ENCODE assay signal across 8 mouse cellular contexts in the genomic region with DNA sequence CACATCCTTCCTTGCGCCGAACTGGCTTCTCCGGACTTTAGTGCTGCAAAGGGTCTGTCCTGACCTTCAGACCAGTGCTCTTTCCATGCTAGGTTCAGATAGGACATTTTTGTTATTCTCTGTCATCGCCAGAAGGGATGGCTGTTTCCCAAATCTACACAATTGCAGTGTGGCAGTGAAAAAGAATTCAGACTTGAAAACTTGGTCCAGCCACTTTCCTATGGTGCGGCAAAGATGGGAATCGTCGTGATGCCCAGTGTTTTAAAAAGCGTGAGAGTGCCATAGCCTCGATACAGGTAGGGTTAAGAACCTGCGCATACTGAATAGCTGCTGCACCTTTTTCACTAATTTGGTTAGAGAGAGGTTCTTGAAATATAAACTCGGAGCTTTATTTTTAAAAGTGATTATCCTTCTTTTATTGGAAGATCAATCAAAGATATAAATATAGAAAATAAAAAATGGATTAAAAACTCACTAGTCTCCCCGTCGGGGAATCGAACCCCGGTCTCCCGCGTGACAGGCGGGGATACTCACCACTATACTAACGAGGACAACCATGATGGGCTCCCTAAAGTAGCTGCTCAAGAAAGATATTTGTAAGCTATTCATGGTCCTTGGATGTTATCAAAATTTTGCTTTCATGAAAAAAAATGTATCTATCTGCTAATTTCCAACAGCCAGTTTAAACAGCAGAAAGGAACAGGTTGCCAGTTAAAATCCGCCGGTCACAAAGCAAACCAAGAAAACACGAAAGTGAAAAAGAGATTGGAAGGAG. TPM values are rescaled to one million over a fixed set of nuclear protein-coding genes. Genes with fewer than 3 reads are reported as not detected.
DNase-seq lines count a peak whose midpoint lies in the region; ATAC-seq and TF ChIP-seq lines count a peak whose summit lies in the region.

No protein-coding gene starts in this region.

- WGBS in embryonic facial prominence, embryonic 12.5 days, result 3% methylated on average over 22 of the region's 22 CpGs
- 7% methylated on average over 22 of the region's 22 CpGs for whole genome bisulfite sequencing in heart, adult 2 months
- WGBS in kidney, adult 2 months, result 10% methylated on average over 22 of the region's 22 CpGs
- WGBS in limb, embryonic 11.5 days, result 4% methylated on average over 22 of the region's 22 CpGs
- 3% methylated on average over 22 of the region's 22 CpGs for WGBS in midbrain, embryonic 13.5 days

- peak overlapping the region; percentile 58 for H3K4me2 ChIP-seq in embryonic facial prominence, embryonic 12.5 days (replicated peaks)
- H3K4me2 ChIP-seq in limb, embryonic 11.5 days (ENCODE audit: low read depth, severe bottlenecking), result peak overlapping the region; percentile 45
- H3K4me2 ChIP-seq in midbrain, embryonic 13.5 days (replicated peaks), result peak overlapping the region; percentile 54

- DNase-seq in 3134 (ENCODE audit: extremely low read depth, insufficient read length, low spot score), result peak; percentile 73
- peak; percentile 51 for DNase-seq in adrenal gland, adult 8-10 months
- peak; percentile 66 to 82 for DNase-seq in heart, adult 2 months
- DNase-seq in kidney, adult 2 months, result peak; percentile 86
- peak; percentile 79 for DNase-seq in limb, embryonic 11.5 days (ENCODE audit: low spot score)
- peak; percentile 78 to 84 for DNase-seq in spleen, postnatal 10 days (ENCODE audit: low spot score in 2 of 2)

- ATAC-seq in embryonic facial prominence, embryonic 12.5 days (ENCODE audit: insufficient number of reproducible peaks, insufficient read depth, low FRiP score, low TSS enrichment), result no peak
- peak; percentile 70; the same call in 1 of the 2 replicates for ATAC-seq in limb, embryonic 11.5 days (ENCODE audit: insufficient number of reproducible peaks, low FRiP score, low TSS enrichment, low read depth)
- no peak for ATAC-seq in midbrain, embryonic 13.5 days

- no peaks in the 10 kb centered on the region for H3K36me3 ChIP-seq in embryonic facial prominence, embryonic 12.5 days
- no peaks in the 10 kb centered on the region for H3K36me3 ChIP-seq in heart, adult 2 months (ENCODE audit: control insufficient read depth, insufficient read depth, low read length)
- no peaks in the 10 kb centered on the region for H3K36me3 ChIP-seq in kidney, adult 2 months (ENCODE audit: control insufficient read depth, insufficient read depth, low read length)
- H3K36me3 ChIP-seq in limb, embryonic 11.5 days (ENCODE audit: control insufficient read depth, insufficient read depth, low read length), result no peaks in the 10 kb centered on the region
- no peaks in the 10 kb centered on the region for H3K36me3 ChIP-seq in midbrain, embryonic 13.5 days

- intact Hi-C loops in heart, adult 2 months (cut with DNase I), result no loop called here

- no peaks in the 10 kb centered on the region for H3K9me3 ChIP-seq in embryonic facial prominence, embryonic 12.5 days
- no peaks in the 10 kb centered on the region for H3K9me3 ChIP-seq in limb, embryonic 11.5 days (ENCODE audit: control insufficient read depth, low read length)
- H3K9me3 ChIP-seq in midbrain, embryonic 13.5 days, result no peaks in the 10 kb centered on the region

- TF ChIP-seq CTCF in heart, adult 2 months (IDR thresholded peaks at IDR 0.05), result no peak
- TF ChIP-seq CTCF in kidney, adult 2 months (conservative IDR thresholded peaks at IDR 0.05; ENCODE audit: insufficient read depth, insufficient read length, low read depth, low read length), result no peak

- H3K4me1 ChIP-seq in embryonic facial prominence, embryonic 12.5 days, result peaks cover 6% of the 10 kb centered on the region; the same call in 1 of the 2 replicates
- H3K4me1 ChIP-seq in heart, adult 2 months (ENCODE audit: control insufficient read depth, insufficient read depth, low read length), result peaks cover 1% of the 10 kb centered on the region
- H3K4me1 ChIP-seq in kidney, adult 2 months (ENCODE audit: control insufficient read depth, insufficient read depth, low read length), result peaks cover 3% of the 10 kb centered on the region; the same call in 1 of the 2 replicates
- H3K4me1 ChIP-seq in limb, embryonic 11.5 days (ENCODE audit: control insufficient read depth, insufficient read depth, low read length), result peaks cover 2% of the 10 kb centered on the region; the same call in 1 of the 2 replicates
- peaks cover 24% of the 10 kb centered on the region for H3K4me1 ChIP-seq in midbrain, embryonic 13.5 days (replicated peaks)

- TF ChIP-seq EP300 in heart, adult 2 months (IDR thresholded peaks at IDR 0.05; ENCODE audit: insufficient read depth, low read depth, low read length), result 0 out of 2 replicates have a peak, but pooled peaks have one; percentile 53

- H3K27ac ChIP-seq in embryonic facial prominence, embryonic 12.5 days, result no peak overlapping the region
- H3K27ac ChIP-seq in heart, adult 2 months, result no peak overlapping the region; the same call in 1 of the 2 replicates
- H3K27ac ChIP-seq in kidney, adult 2 months (ENCODE audit: insufficient read depth, low read depth, low read length), result no peak overlapping the region
- no peak overlapping the region for H3K27ac ChIP-seq in limb, embryonic 11.5 days (replicated peaks; ENCODE audit: low read depth, low read length)
- H3K27ac ChIP-seq in midbrain, embryonic 13.5 days, result no peak overlapping the region

- peak overlapping the region; percentile 35 for H3K4me3 ChIP-seq in embryonic facial prominence, embryonic 12.5 days
- H3K4me3 ChIP-seq in heart, adult 2 months, result peak overlapping the region; percentile 81
- no peak overlapping the region; the same call in 1 of the 2 replicates for H3K4me3 ChIP-seq in kidney, adult 2 months (ENCODE audit: insufficient read depth, low read depth, low read length)
- H3K4me3 ChIP-seq in limb, embryonic 11.5 days (ENCODE audit: low read depth, low read length), result peak overlapping the region; percentile 22; the same call in 1 of the 2 replicates
- peak overlapping the region; percentile 38 for H3K4me3 ChIP-seq in midbrain, embryonic 13.5 days (replicated peaks)

- peaks cover 33% of the 10 kb centered on the region for H3K27me3 ChIP-seq in embryonic facial prominence, embryonic 12.5 days
- H3K27me3 ChIP-seq in heart, adult 2 months (ENCODE audit: control insufficient read depth, insufficient read depth, low read length), result no peaks in the 10 kb centered on the region
- H3K27me3 ChIP-seq in kidney, adult 2 months (replicated peaks; ENCODE audit: control insufficient read depth, insufficient read depth, low read length), result no peaks in the 10 kb centered on the region
- H3K27me3 ChIP-seq in limb, embryonic 11.5 days (ENCODE audit: control insufficient read depth, insufficient read depth, low read length), result peaks cover 9% of the 10 kb centered on the region; the same call in 1 of the 2 replicates
- peaks cover 21% of the 10 kb centered on the region for H3K27me3 ChIP-seq in midbrain, embryonic 13.5 days

- H3K79me2 ChIP-seq in heart, adult 2 months (replicated peaks; ENCODE audit: control insufficient read depth, insufficient read depth, low read length), result no peaks in the 10 kb centered on the region

- TF ChIP-seq POLR2A in heart, adult 2 months (IDR thresholded peaks at IDR 0.05; ENCODE audit: insufficient read depth, low read depth, low read length), result no peak
- TF ChIP-seq POLR2A in kidney, adult 2 months (IDR thresholded peaks at IDR 0.05; ENCODE audit: low read depth, low read length), result no peak

- H3K9ac ChIP-seq in embryonic facial prominence, embryonic 12.5 days, result no peak overlapping the region
- H3K9ac ChIP-seq in heart, adult 2 months (ENCODE audit: low read depth, low read length), result no peak overlapping the region
- no peak overlapping the region for H3K9ac ChIP-seq in limb, embryonic 11.5 days (ENCODE audit: low read length)
- no peak overlapping the region for H3K9ac ChIP-seq in midbrain, embryonic 13.5 days (replicated peaks)

RNA-seq across cellular contexts. Expression of gene Fcgr4, which starts 18.0 kb away (rescaled TPM):
- 1 to 10 TPM; 4.1 to 7.5 (median 6.1) TPM for total RNA-seq in adrenal gland, adult 8-10 months (2022)
- polyA plus RNA-seq in embryonic facial prominence, embryonic 12.5 days (2016; fragmentation: Nextera tagmentation; extraction: Ambion mirVana), result 0.13 TPM in 1 of 2 replicates, not detected in the other
- total RNA-seq in heart, adult 2 months (2021), result 1 to 10 TPM in 1 of 2 experiments, under 1 TPM in 1; 0.70 to 1.2 TPM
- polyA plus RNA-seq in heart, adult 2 months (2012; rRNA removed), result 0.79 and 1.4 TPM in 2 replicates
- 3.3 and 3.7 TPM in 2 replicates for polyA plus RNA-seq in kidney, adult 2 months (2012; rRNA removed)
- 0.26 and 0.27 TPM in 2 replicates for polyA plus RNA-seq in limb, embryonic 11.5 days (2014; fragmentation: Nextera tagmentation; extraction: Ambion mirVana)
- polyA plus RNA-seq in midbrain, embryonic 13.5 days (2015; fragmentation: Nextera tagmentation; extraction: Ambion mirVana), result 0.15 TPM in 1 of 2 replicates, not detected in the other

RNA-seq across cellular contexts. Expression of gene Fcgr3, which starts 28.0 kb away (rescaled TPM):
- total RNA-seq in adrenal gland, adult 8-10 months (2022), result 10 to 100 TPM; 11.4 to 29.7 (median 23.1) TPM
- 6.0 and 6.5 TPM in 2 replicates for polyA plus RNA-seq in embryonic facial prominence, embryonic 12.5 days (2016; fragmentation: Nextera tagmentation; extraction: Ambion mirVana)
- 10 to 100 TPM; 12.1 to 12.7 TPM for total RNA-seq in heart, adult 2 months (2021)
- 11.5 and 12.6 TPM in 2 replicates for polyA plus RNA-seq in heart, adult 2 months (2012; rRNA removed)
- 4.8 and 6.4 TPM in 2 replicates for polyA plus RNA-seq in kidney, adult 2 months (2012; rRNA removed)
- polyA plus RNA-seq in limb, embryonic 11.5 days (2014; fragmentation: Nextera tagmentation; extraction: Ambion mirVana), result 4.0 and 4.7 TPM in 2 replicates
- 4.8 and 6.0 TPM in 2 replicates for polyA plus RNA-seq in midbrain, embryonic 13.5 days (2015; fragmentation: Nextera tagmentation; extraction: Ambion mirVana)
